Mouse (Mus musculus) hindbrain, embryonic 10.5 days (tissue): ENCODE data around the gene Wdr18. TPM values are rescaled to one million over a fixed set of nuclear protein-coding genes. Genes with fewer than 3 reads are reported as not detected.
A peak's percentile ranks its signal among the peaks of the same experiment; 100 is the strongest.

Experiments used
- DNase-seq: peaks from one replicate; pipeline ENCODE4 v3.0.0-alpha.2; 2017; ENCODE audit warnings: low spot score
- H3K27ac ChIP-seq: fragments of 300-500 bp; sonication (generic); 2 replicates; pipeline ENCODE4 v1.5.1; 2016; ENCODE audit warnings: mild to moderate bottlenecking, moderate library complexity
- H3K27me3 ChIP-seq: fragments of 300-500 bp; sonication (generic); 2 replicates; pipeline ENCODE4 v1.6.1; 2016; ENCODE audit warnings: mild to moderate bottlenecking; ENCODE audit not compliant: poor library complexity, insufficient read depth, severe bottlenecking
- H3K36me3 ChIP-seq: fragments of 300-500 bp; sonication (generic); 2 replicates; pipeline ENCODE4 v1.6.1; 2016; ENCODE audit warnings: mild to moderate bottlenecking, moderate library complexity
- H3K4me1 ChIP-seq: fragments of 300-500 bp; sonication (generic); replicated peaks from 2 replicates; pipeline ENCODE4 v1.6.1; 2016; ENCODE audit warnings: mild to moderate bottlenecking
- H3K4me3 ChIP-seq: fragments of 300-500 bp; sonication (generic); 2 replicates; pipeline ENCODE4 v1.5.1; 2016; ENCODE audit warnings: mild to moderate bottlenecking, moderate library complexity
- H3K9me3 ChIP-seq: fragments of 300-500 bp; sonication (generic); 2 replicates; pipeline ENCODE4 v1.6.1; 2016; ENCODE audit warnings: mild to moderate bottlenecking, moderate library complexity
- WGBS: fragments of 180-500 bp; shearing (Covaris S2); methylation state at CpG from one replicate; pipeline ENCODE4 v1.1.7; 2016; 5-methylcytosine and 5-hydroxymethylcytosine counted together
- polyA plus RNA-seq: library from polyadenylated mRNA; unstranded; fragments of >200 nt; fragmentation: Nextera tagmentation; extraction: Ambion mirVana; gene quantifications from 2 replicates; pipeline ENCODE4 v1.2.1, GENCODE M21; 2016

Wdr18 gene
- polyA plus RNA-seq, 1 experiment from 2014 or later: 128 TPM

DNA sequence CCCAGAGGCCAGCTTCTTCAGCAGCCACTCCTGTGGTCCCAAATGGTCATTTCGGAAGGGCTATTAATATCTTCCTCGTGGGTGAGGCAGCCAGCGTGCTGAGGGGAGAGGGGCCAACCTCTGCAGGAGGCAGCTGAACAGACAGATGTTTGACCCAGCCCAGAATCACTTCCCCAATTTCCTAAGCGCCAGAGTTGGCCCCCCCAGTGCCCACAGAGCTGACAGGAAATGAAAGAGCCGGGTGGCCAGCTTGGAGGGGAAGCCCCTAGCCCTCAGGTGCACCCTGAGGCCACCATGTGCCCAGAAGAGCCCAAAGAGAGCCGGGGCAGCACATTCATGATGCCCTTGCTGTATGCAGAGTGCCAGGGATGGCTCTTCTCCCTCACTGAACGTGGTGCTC lies 19.2 kb upstream of the Wdr18 start:
- peaks cover 80% of the 10 kb centered on the region for H3K4me1 ChIP-seq
- H3K27me3 ChIP-seq: peaks cover 91% of the 10 kb centered on the region
- no peak overlapping the region for H3K27ac ChIP-seq
- no peak overlapping the region for H3K4me3 ChIP-seq
- WGBS: 71% methylated on average over 7 of the region's 7 CpGs
- no peaks in the 10 kb centered on the region for H3K9me3 ChIP-seq
- H3K36me3 ChIP-seq: peaks cover 55% of the 10 kb centered on the region
- no peak for DNase-seq

- DNase-seq: no peak
- Histone ChIP-seq H3K4me1 (peaks cover 79% of the 10 kb centered on the region), H3K27ac (peak overlapping the region; percentile 85; the same call in 1 of the 2 replicates), H3K9me3 (no peaks in the 10 kb centered on the region), H3K27me3 (peaks cover 79% of the 10 kb centered on the region), H3K36me3 (peaks cover 49% of the 10 kb centered on the region), H3K4me3 (no peak overlapping the region)
- 82% methylated on average over 1 of the region's 1 CpGs for WGBS
These were observed 17.0 kb upstream of the Wdr18 start for GRCm38 (mm10) chr10:79942988-79943387.

- WGBS: 82% methylated on average over 9 of the region's 9 CpGs
- Histone ChIP-seq H3K36me3 (peaks cover 47% of the 10 kb centered on the region), H3K27ac (peak overlapping the region; percentile 85; the same call in 1 of the 2 replicates), H3K9me3 (no peaks in the 10 kb centered on the region), H3K4me3 (no peak overlapping the region), H3K27me3 (peaks cover 77% of the 10 kb centered on the region), H3K4me1 (peaks cover 74% of the 10 kb centered on the region)
- no peak for DNase-seq
These were observed 16.5 kb upstream of the Wdr18 start for GRCm38 (mm10) chr10:79943471-79943901.

DNA sequence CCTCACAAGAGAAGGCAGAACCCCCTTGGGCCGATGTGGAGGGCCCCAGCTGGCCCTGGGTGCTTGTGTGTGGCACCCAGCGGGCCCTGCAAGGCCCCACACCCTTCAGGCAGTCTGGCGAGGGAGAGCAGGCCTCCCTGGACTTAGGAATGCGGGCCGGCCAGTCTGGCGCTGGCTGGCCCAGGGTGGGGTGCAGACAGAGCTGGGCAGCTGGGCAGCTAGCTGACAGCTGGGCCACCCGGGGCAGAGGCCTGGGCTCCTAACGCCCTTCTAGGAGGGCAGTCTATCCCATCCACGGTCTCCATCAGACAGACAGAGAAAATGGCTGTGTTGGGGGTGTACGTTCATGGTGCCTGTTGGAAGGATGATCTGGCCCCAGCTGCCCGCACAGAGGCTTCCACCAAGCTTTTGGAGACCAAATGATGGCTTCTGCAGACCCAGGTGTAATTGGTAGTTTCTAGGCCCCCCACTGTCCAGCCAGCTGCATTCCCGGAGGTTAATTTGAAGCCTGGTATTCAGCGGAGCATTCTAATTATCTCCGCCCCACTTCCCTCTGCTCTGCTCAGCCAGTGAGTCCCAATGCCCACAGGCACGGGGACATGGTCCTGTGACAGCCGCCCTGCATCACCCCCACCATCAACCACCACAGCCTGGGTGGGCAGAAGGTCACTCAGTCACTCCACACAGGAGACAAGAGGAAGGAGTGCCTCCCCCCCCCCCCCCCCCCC lies 14.3 kb upstream of the Wdr18 start:
- DNase-seq: peak; percentile 71
- H3K4me3 ChIP-seq: peak overlapping the region; percentile 26
- WGBS: 20% methylated on average over 16 of the region's 16 CpGs

GRCm38 (mm10) chr10:79946752-79947322 lies 13.1 kb upstream of the Wdr18 start:
- WGBS: 12% methylated on average over 7 of the region's 7 CpGs
- Histone ChIP-seq H3K9me3 (no peaks in the 10 kb centered on the region), H3K4me1 (peaks cover 56% of the 10 kb centered on the region), H3K36me3 (peaks cover 55% of the 10 kb centered on the region), H3K4me3 (peak overlapping the region; percentile 26), H3K27me3 (peaks cover 76% of the 10 kb centered on the region), H3K27ac (peak overlapping the region; percentile 85)
- no peak for DNase-seq

More for the DNA sequence above, 14.3 kb upstream of the Wdr18 start:
- Histone ChIP-seq H3K27me3 (peaks cover 76% of the 10 kb centered on the region), H3K27ac (peak overlapping the region; percentile 85), H3K4me1 (peaks cover 60% of the 10 kb centered on the region), H3K36me3 (peaks cover 55% of the 10 kb centered on the region), H3K9me3 (no peaks in the 10 kb centered on the region)

- DNase-seq: no peak
- H3K4me3 ChIP-seq: peak overlapping the region; percentile 26; the same call in 1 of the 2 replicates
- peaks cover 74% of the 10 kb centered on the region for H3K27me3 ChIP-seq
- peaks cover 56% of the 10 kb centered on the region for H3K4me1 ChIP-seq
- 78% methylated on average over 6 of the region's 6 CpGs for WGBS
- peak overlapping the region; percentile 85 for H3K27ac ChIP-seq
- peaks cover 52% of the 10 kb centered on the region for H3K36me3 ChIP-seq
- no peaks in the 10 kb centered on the region for H3K9me3 ChIP-seq
These were observed 12.4 kb upstream of the Wdr18 start for GRCm38 (mm10) chr10:79947502-79947901.

GRCm38 (mm10) chr10:79949873-79950272 lies 10.1 kb upstream of the Wdr18 start:
- Histone ChIP-seq H3K36me3 (peaks cover 68% of the 10 kb centered on the region), H3K4me1 (peaks cover 41% of the 10 kb centered on the region), H3K27ac (no peak overlapping the region), H3K9me3 (no peaks in the 10 kb centered on the region), H3K4me3 (no peak overlapping the region), H3K27me3 (peaks cover 73% of the 10 kb centered on the region; the same call in 1 of the 2 replicates)
- DNase-seq: no peak
- WGBS: 93% methylated on average over 4 of the region's 4 CpGs

DNA sequence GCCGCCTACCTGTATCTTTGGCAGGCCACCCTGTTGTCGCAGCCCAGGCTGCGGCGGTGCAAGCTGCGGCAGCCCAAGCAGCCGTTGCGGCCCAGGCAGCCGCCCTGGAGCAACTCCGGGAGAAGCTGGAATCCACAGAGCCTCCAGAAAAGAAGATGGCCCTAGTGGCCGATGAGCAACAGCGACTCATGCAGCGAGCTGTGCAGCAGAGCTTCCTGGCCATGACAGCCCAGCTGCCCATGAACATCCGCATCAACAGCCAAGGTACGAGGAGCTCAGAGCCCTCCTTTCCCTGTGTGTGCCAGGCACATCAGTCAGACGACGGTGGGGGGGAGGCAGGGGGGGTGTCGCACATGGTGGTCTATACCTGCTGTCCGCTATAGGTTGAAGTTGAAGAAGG lies 9.3 kb upstream of the Wdr18 start:
- peaks cover 75% of the 10 kb centered on the region for H3K27me3 ChIP-seq
- no peak for DNase-seq
- WGBS: 79% methylated on average over 18 of the region's 18 CpGs
- no peak overlapping the region for H3K27ac ChIP-seq
- peaks cover 37% of the 10 kb centered on the region for H3K4me1 ChIP-seq
- no peak overlapping the region for H3K4me3 ChIP-seq
- H3K9me3 ChIP-seq: no peaks in the 10 kb centered on the region
- peaks cover 68% of the 10 kb centered on the region for H3K36me3 ChIP-seq

- Histone ChIP-seq H3K9me3 (no peaks in the 10 kb centered on the region), H3K27me3 (peaks cover 74% of the 10 kb centered on the region), H3K4me1 (peaks cover 37% of the 10 kb centered on the region), H3K27ac (no peak overlapping the region), H3K36me3 (peaks cover 47% of the 10 kb centered on the region), H3K4me3 (no peak overlapping the region; the same call in 1 of the 2 replicates)
- 89% methylated on average over 6 of the region's 6 CpGs for WGBS
- DNase-seq: no peak
These were observed 6.0 kb upstream of the Wdr18 start for GRCm38 (mm10) chr10:79953946-79954345.

DNA sequence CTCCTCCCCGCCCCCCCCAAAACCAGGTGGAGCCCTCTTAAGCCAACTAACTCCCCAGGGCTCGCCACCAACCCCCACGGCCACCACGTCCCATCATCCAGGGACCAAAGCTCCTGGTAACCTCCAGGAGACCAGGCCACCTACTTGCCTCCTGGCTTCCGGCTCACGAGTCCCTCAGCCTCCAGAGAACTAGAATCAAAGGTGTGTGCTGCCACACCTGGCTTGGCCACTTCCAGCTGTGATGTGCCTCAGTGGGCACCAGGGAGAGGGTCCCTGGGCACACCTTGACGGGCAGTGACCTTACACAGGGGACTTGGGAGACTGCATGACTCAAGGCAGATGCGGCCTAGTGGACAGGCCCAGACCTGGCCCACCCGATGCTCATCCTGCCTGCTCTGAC lies 4.3 kb upstream of the Wdr18 start:
- H3K4me3 ChIP-seq: peak overlapping the region; percentile 2; the same call in 1 of the 2 replicates
- peak overlapping the region; percentile 13; the same call in 1 of the 2 replicates for H3K27ac ChIP-seq
- H3K9me3 ChIP-seq: no peaks in the 10 kb centered on the region
- H3K36me3 ChIP-seq: peaks cover 30% of the 10 kb centered on the region
- DNase-seq: no peak
- WGBS: 71% methylated on average over 9 of the region's 9 CpGs
- peaks cover 38% of the 10 kb centered on the region for H3K4me1 ChIP-seq
- peaks cover 58% of the 10 kb centered on the region for H3K27me3 ChIP-seq

DNA sequence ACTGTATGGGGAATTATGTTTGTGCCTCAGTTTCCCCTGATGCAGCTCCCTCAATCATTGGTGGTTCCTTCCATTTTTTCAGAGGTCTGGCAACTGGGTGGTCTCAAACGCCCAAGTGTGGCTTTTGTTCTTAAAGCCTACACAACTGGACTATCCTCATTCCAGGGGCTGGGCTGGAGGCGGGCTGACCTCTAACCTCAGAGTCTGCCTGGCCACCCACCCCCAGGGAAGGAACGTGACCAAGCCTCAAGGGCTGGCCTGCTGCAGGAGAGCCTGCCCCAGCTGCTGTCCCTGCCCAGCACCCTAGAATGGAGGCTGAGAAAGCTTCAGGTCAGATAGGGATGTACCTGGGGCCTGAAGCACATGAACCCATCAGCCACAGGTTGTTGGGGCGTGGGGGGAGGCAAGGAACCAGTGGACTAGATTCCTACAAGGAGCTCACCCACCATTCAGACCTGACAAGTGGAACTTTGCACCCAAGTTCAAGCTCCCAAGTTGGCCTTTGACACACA lies 3.3 kb upstream of the Wdr18 start:
- Histone ChIP-seq H3K27ac (peak overlapping the region; percentile 66; the same call in 1 of the 2 replicates), H3K4me1 (peaks cover 43% of the 10 kb centered on the region), H3K4me3 (no peak overlapping the region), H3K27me3 (peaks cover 48% of the 10 kb centered on the region), H3K9me3 (no peaks in the 10 kb centered on the region), H3K36me3 (peaks cover 26% of the 10 kb centered on the region)
- 20% methylated on average over 4 of the region's 4 CpGs for WGBS
- DNase-seq: no peak

DNA sequence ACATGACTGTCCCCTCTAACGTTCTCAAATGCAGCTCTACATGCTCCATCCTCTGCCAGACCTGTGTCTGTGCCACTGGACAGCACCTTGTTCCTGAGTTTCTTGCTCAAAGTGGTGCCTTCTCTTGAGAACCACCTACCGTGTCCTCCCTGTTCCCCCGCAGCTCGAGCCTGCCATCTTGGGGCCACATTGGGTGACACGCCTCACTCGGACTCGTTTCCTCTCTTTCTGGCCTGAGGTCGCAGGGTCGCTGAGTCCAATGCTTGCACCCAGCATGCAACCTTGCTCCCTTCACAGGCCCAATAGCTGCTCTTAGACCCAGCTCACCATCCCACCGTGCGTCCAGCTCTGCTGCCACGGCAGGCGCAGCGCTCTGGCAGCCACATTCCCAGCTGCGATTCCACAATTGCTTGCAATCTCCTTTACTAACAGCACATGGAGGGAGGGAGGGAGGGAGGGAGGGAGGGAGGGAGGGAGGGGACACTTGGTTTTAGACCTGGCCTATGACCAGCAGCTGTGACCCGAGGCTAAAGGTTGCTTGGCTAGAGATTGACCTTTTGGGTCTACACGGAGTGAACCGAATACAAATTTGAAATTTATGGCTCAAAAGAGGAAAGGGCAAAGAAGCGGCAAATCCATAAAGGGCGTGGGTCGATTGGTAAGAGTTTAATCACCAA lies 1.7 kb upstream of the Wdr18 start:
- 11% methylated on average over 21 of the region's 21 CpGs for WGBS
- Histone ChIP-seq H3K27ac (peak overlapping the region; percentile 60; the same call in 1 of the 2 replicates), H3K4me1 (peaks cover 43% of the 10 kb centered on the region), H3K27me3 (peaks cover 38% of the 10 kb centered on the region), H3K4me3 (peak overlapping the region; percentile 30), H3K9me3 (no peaks in the 10 kb centered on the region), H3K36me3 (peaks cover 32% of the 10 kb centered on the region)
- peak; percentile 84 for DNase-seq
